Mouse (Mus musculus): ENCODE results near the gene Olfr659.

Gene Olfr659

GRCm38 (mm10) chr7:104666453-104666852 is at the start of gene Olfr659:
Gene Olfr659, plus strand, starts transcription at chr7:104666753.
- DNase-seq: no peak

- DNase-seq: no peak
Measured at GRCm38 (mm10) chr7:104624494-104624893, 42.1 kb upstream of the Olfr659 start, which contains the start of gene Olfr657. Gene Olfr657, plus strand, starts transcription at chr7:104624794.

- DNase-seq: peak; percentile 18
Measured at GRCm38 (mm10) chr7:104646841-104647482, 19.6 kb upstream of the Olfr659 start, which contains the start of gene Olfr658. Gene Olfr658, minus strand, starts transcription at chr7:104647305.

GRCm38 (mm10) chr7:104686201-104686600 is 19.6 kb downstream of the Olfr659 start, which contains the start of gene Olfr661:
Gene Olfr661, plus strand, starts transcription at chr7:104686501.
- DNase-seq: no peak
